19 mouse cellular contexts compared by ENCODE assay signal in the genomic region with DNA sequence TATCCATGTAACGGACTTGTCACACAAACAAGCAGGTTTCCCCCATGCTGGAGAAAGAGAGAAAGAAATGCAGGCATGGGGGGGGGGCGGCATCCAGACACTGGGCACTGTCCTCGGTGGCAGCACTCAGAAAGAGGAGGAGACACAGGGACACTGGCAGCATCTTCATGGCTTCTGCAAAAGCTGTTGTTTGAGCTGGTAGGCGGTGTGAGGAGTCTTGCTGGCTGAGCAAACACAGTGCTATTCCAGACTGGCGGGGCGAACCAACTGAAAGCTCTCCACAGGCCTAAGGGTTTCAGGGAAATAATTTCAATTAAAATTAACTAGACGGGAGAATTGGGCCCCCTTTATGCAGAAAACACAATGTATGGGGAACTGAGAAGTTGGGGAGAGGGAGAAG.
DNase-seq lines count a peak whose midpoint lies in the region; ATAC-seq and TF ChIP-seq lines count a peak whose summit lies in the region.
"Had no signal": no experiment of that assay in that cellular context is flagged by ENCODE, and none has a peak within 500 bp of the region (broad histone marks: within the 10 kb centered on the region; RNA-seq: fewer than 3 reads in every experiment).

No protein-coding gene starts in this region.

- H3K27me3 ChIP-seq in forebrain, embryonic 13.5 days = no peaks in the 10 kb centered on the region
- no peaks in the 10 kb centered on the region for H3K27me3 ChIP-seq in forebrain, embryonic 11.5 days (ENCODE audit: control insufficient read depth, insufficient read depth, low read length)
- H3K27me3 ChIP-seq: hindbrain, embryonic 15.5 days; neural tube, embryonic 12.5 days had no signal

- WGBS in forebrain, embryonic 13.5 days = 46% methylated on average over 7 of the region's 7 CpGs
- WGBS in forebrain, embryonic 11.5 days = 57% methylated on average over 7 of the region's 7 CpGs

- no peak overlapping the region for H3K4me2 ChIP-seq in forebrain, embryonic 13.5 days
- no peak overlapping the region for H3K4me2 ChIP-seq in forebrain, embryonic 11.5 days (ENCODE audit: low read depth, low read length, severe bottlenecking)
- H3K4me2 ChIP-seq: hindbrain, embryonic 15.5 days; neural tube, embryonic 12.5 days had no signal

- ATAC-seq in forebrain, embryonic 13.5 days = no peak
- no peak for ATAC-seq in forebrain, embryonic 11.5 days (replicated peaks; ENCODE audit: low FRiP score)

- H3K4me1 ChIP-seq in forebrain, embryonic 13.5 days = peaks cover 14% of the 10 kb centered on the region
- no peaks in the 10 kb centered on the region for H3K4me1 ChIP-seq in forebrain, embryonic 11.5 days (replicated peaks; ENCODE audit: control insufficient read depth, insufficient read depth, low read length)
- H3K4me1 ChIP-seq: megakaryocyte, embryonic 14.5 days; neural tube, embryonic 12.5 days had no signal

- no peaks in the 10 kb centered on the region for H3K36me3 ChIP-seq in forebrain, embryonic 13.5 days (ENCODE audit: poor library complexity, severe bottlenecking)
- no peaks in the 10 kb centered on the region for H3K36me3 ChIP-seq in forebrain, embryonic 11.5 days (ENCODE audit: control insufficient read depth, insufficient read depth, low read length)
- H3K36me3 ChIP-seq: hindbrain, embryonic 15.5 days; neural tube, embryonic 12.5 days had no signal

- no peaks in the 10 kb centered on the region for H3K9me3 ChIP-seq in forebrain, embryonic 13.5 days (replicated peaks)
- H3K9me3 ChIP-seq in forebrain, embryonic 11.5 days (ENCODE audit: control insufficient read depth, low read length) = no peaks in the 10 kb centered on the region
- H3K9me3 ChIP-seq: hindbrain, embryonic 15.5 days; neural tube, embryonic 12.5 days had no signal

- intact Hi-C loops in left cerebral cortex, adult 2 months (cut with DNase I) = no loop called here

- TF ChIP-seq CTCF in left cerebral cortex, adult 2 months (IDR thresholded peaks at IDR 0.05) = no peak

- H3K4me3 ChIP-seq in forebrain, embryonic 13.5 days = no peak overlapping the region
- H3K4me3 ChIP-seq in forebrain, embryonic 11.5 days (ENCODE audit: low read depth, low read length) = no peak overlapping the region
- H3K4me3 ChIP-seq in left cerebral cortex, adult 2 months = no peak overlapping the region
- H3K4me3 ChIP-seq: hindbrain, embryonic 15.5 days; neural tube, embryonic 12.5 days had no signal

- H3K27ac ChIP-seq in forebrain, embryonic 13.5 days = peak overlapping the region; percentile 51; the same call in 1 of the 2 replicates
- H3K27ac ChIP-seq in forebrain, embryonic 11.5 days (ENCODE audit: low read depth, low read length) = no peak overlapping the region
- H3K27ac ChIP-seq in left cerebral cortex, adult 2 months = no peak overlapping the region
- H3K27ac ChIP-seq: hindbrain, embryonic 15.5 days; neural tube, embryonic 12.5 days had no signal

- no peak for DNase-seq in forebrain, embryonic 11.5 days (ENCODE audit: low spot score)
- DNase-seq in left cerebral cortex, adult 2 months (ENCODE audit: extremely low spot score in 1 of 2, low spot score in 2 of 2) = peak; percentile 30 to 37
- DNase-seq in left cerebral cortex, adult 11 months (ENCODE audit: low spot score) = no peak
- DNase-seq in frontal cortex, adult 2 months (ENCODE audit: extremely low spot score in 1 of 2, low spot score in 1 of 2) = peak; percentile 12 to 73
- DNase-seq in right cerebral cortex, postnatal 14 days = peak; percentile 38
- DNase-seq in adrenal gland, postnatal 4 days (ENCODE audit: low spot score in 2 of 2) = no peak
- no peak for DNase-seq in retina, embryonic 14.5 days (ENCODE audit: low spot score)
- DNase-seq: adrenal gland, adult 2 months; cerebellum, adult 11-12 months; cerebellum, postnatal 25 days; gastrocnemius, postnatal 14 days; heart, postnatal 10 days; kidney, adult 11 months; kidney, postnatal 10 days; lung, postnatal 10 days had no signal

- no peak overlapping the region for H3K9ac ChIP-seq in forebrain, embryonic 13.5 days
- no peak overlapping the region for H3K9ac ChIP-seq in forebrain, embryonic 11.5 days (ENCODE audit: low read length)
- H3K9ac ChIP-seq: hindbrain, embryonic 15.5 days; neural tube, embryonic 12.5 days had no signal

Comparison
In these comparisons a context has a peak if more than half of its experiments do, and no peak if none do; other contexts are left out.
1. DNase-seq: peak in left cerebral cortex, adult 2 months (2 of 2), frontal cortex, adult 2 months (2 of 2) and right cerebral cortex, postnatal 14 days (single experiment); none in forebrain, embryonic 11.5 days (single experiment), left cerebral cortex, adult 11 months (single experiment), adrenal gland, postnatal 4 days (0 of 2) and retina, embryonic 14.5 days (single experiment).